Mouse (Mus musculus): ENCODE results near the gene Cspg5.

The Cspg5 gene

GRCm38 (mm10) chr9:110243221-110243833, at the start of gene Cspg5:
Gene Cspg5, plus strand, starts transcription at chr9:110243783.
- DNase-seq (ENCODE audit: low spot score in 2 of 2), result no peak

GRCm38 (mm10) chr9:110199870-110200269, 43.7 kb upstream of the Cspg5 start:
- no peak for DNase-seq (ENCODE audit: low spot score in 2 of 2)

- no peak for DNase-seq (ENCODE audit: low spot score in 2 of 2)
Measured at GRCm38 (mm10) chr9:110205526-110206404, 37.8 kb upstream of the Cspg5 start.

- no peak for DNase-seq (ENCODE audit: low spot score in 2 of 2)
Measured at GRCm38 (mm10) chr9:110206437-110206836, 37.1 kb upstream of the Cspg5 start.

GRCm38 (mm10) chr9:110208265-110208664, 35.3 kb upstream of the Cspg5 start:
- no peak for DNase-seq (ENCODE audit: low spot score in 2 of 2)

GRCm38 (mm10) chr9:110208967-110209366, 34.6 kb upstream of the Cspg5 start:
- no peak for DNase-seq (ENCODE audit: low spot score in 2 of 2)

- DNase-seq (ENCODE audit: low spot score in 2 of 2), result no peak
Measured at GRCm38 (mm10) chr9:110224273-110224672, 19.3 kb upstream of the Cspg5 start.

- DNase-seq (ENCODE audit: low spot score in 2 of 2), result no peak
Measured at GRCm38 (mm10) chr9:110226191-110226590, 17.4 kb upstream of the Cspg5 start.

- DNase-seq (ENCODE audit: low spot score in 2 of 2), result peak; percentile 58 to 66
Measured at GRCm38 (mm10) chr9:110228671-110229070, 14.9 kb upstream of the Cspg5 start.

GRCm38 (mm10) chr9:110229112-110229511, 14.5 kb upstream of the Cspg5 start:
- DNase-seq (ENCODE audit: low spot score in 2 of 2), result no peak

GRCm38 (mm10) chr9:110229566-110230248, 13.9 kb upstream of the Cspg5 start:
- no peak for DNase-seq (ENCODE audit: low spot score in 2 of 2)

GRCm38 (mm10) chr9:110230395-110231071, 13.1 kb upstream of the Cspg5 start:
- no peak for DNase-seq (ENCODE audit: low spot score in 2 of 2)

- no peak for DNase-seq (ENCODE audit: low spot score in 2 of 2)
Measured at GRCm38 (mm10) chr9:110234962-110235361, 8.6 kb upstream of the Cspg5 start.

GRCm38 (mm10) chr9:110244567-110244888, 945 bp downstream of the Cspg5 start:
- peak in 1 of 2 experiments; percentile 18 for DNase-seq (ENCODE audit: low spot score in 2 of 2)

GRCm38 (mm10) chr9:110244889-110245589, 1.5 kb downstream of the Cspg5 start:
- peak; percentile 20 for DNase-seq (ENCODE audit: low spot score in 2 of 2)

GRCm38 (mm10) chr9:110245590-110246320, 2.2 kb downstream of the Cspg5 start:
- peak; percentile 33 to 36 for DNase-seq (ENCODE audit: low spot score in 2 of 2)

GRCm38 (mm10) chr9:110246321-110246640, 2.7 kb downstream of the Cspg5 start:
- DNase-seq (ENCODE audit: low spot score in 2 of 2), result no peak

GRCm38 (mm10) chr9:110247049-110247448, 3.5 kb downstream of the Cspg5 start:
- DNase-seq (ENCODE audit: low spot score in 2 of 2), result no peak

- DNase-seq (ENCODE audit: low spot score in 2 of 2), result no peak
Measured at GRCm38 (mm10) chr9:110248861-110249260, 5.3 kb downstream of the Cspg5 start.

GRCm38 (mm10) chr9:110249823-110250543, 6.4 kb downstream of the Cspg5 start:
- DNase-seq (ENCODE audit: low spot score in 2 of 2), result no peak

All from urinary bladder, postnatal 36 days (tissue).